Mouse (Mus musculus) heart, adult 2 months (tissue): ENCODE results near the gene Gpr152. TPM values are rescaled to one million over a fixed set of nuclear protein-coding genes. Genes with fewer than 3 reads are reported as not detected.

ENCODE experiments used
- DNase-seq, 2 experiments: peaks; one replicate each; pipeline ENCODE4 v3.0.0; 2021
- H3K27ac ChIP-seq: fragments of 200-600 bp; 2 replicates; pipeline ENCODE4 v1.8.1; 2022
- H3K27me3 ChIP-seq: fragments of 200-500 bp; 2 replicates; pipeline ENCODE4 v1.6.1; 2012; ENCODE audit warnings: mild to moderate bottlenecking, low read length, inconsistent platforms, mixed read lengths; ENCODE audit not compliant: control insufficient read depth, insufficient read depth
- H3K36me3 ChIP-seq: fragments of 200-500 bp; 2 replicates; pipeline ENCODE4 v1.6.1; 2012; ENCODE audit warnings: low read length, inconsistent platforms; ENCODE audit not compliant: control insufficient read depth, insufficient read depth
- H3K4me1 ChIP-seq: fragments of 200-500 bp; 2 replicates; pipeline ENCODE4 v1.6.1; 2011; ENCODE audit warnings: low read length; ENCODE audit not compliant: control insufficient read depth, insufficient read depth
- H3K4me3 ChIP-seq: fragments of 200-600 bp; 2 replicates; pipeline ENCODE4 v1.8.1; 2022
- H3K79me2 ChIP-seq: fragments of 200-500 bp; replicated peaks from 2 replicates; pipeline ENCODE4 v1.6.1; 2012; ENCODE audit warnings: mild to moderate bottlenecking, inconsistent platforms, low read length, moderate library complexity, mixed read lengths; ENCODE audit not compliant: control insufficient read depth, insufficient read depth
- H3K9ac ChIP-seq: fragments of 200-500 bp; 2 replicates; pipeline ENCODE4 v1.6.1; 2012; ENCODE audit warnings: low read depth, mild to moderate bottlenecking, control low read depth, inconsistent platforms, low read length, mixed read lengths
- CTCF ChIP-seq: fragments of 200-600 bp; IDR thresholded peaks from 2 replicates; pipeline ENCODE4 v1.8.1; 2022; ENCODE audit warnings: antibody characterized with exemption, mild to moderate bottlenecking, moderate library complexity
- EP300 ChIP-seq: fragments of 200-500 bp; IDR thresholded peaks from 2 replicates; pipeline ENCODE4 v1.6.1; 2011; ENCODE audit warnings: low read depth, low read length, control low read depth; ENCODE audit not compliant: insufficient read depth
- POLR2A ChIP-seq: fragments of 200-500 bp; IDR thresholded peaks from 2 replicates; pipeline ENCODE4 v1.6.1; 2011; ENCODE audit warnings: mild to moderate bottlenecking, low read depth, low read length, control low read depth; ENCODE audit not compliant: insufficient read depth
- WGBS: fragments of 180-500 bp; shearing (Covaris S2); methylation state at CpG from one replicate; pipeline ENCODE4 v1.1.7; 2018; 5-methylcytosine and 5-hydroxymethylcytosine counted together
- intact Hi-C: fragments of 180-260 bp; cut with DNase I; formaldehyde crosslinking; loops from one replicate; pipeline ENCODE4 v1.15.1; 2025
- long read RNA-seq: library from polyadenylated mRNA; stranded (forward); transcript quantifications from one replicate; pipeline ENCODE4 v2.0.0, GENCODE M21; 2021
- polyA plus RNA-seq: library from polyadenylated mRNA; depleted of rRNA; stranded (reverse); fragments of >200 nt; gene quantifications from 2 replicates; pipeline ENCODE4 v1.2.3, GENCODE M21; 2012; rRNA removed
- total RNA-seq, 2 experiments: library from RNA; stranded (reverse); gene quantifications; 2 replicates each; pipeline ENCODE4 v1.2.3; 2021

Gpr152 gene
- total RNA-seq (under 1 TPM in 1 of 2 experiments, not detected in 1; 0.05 TPM), polyA plus RNA-seq (0.12 TPM in 2 replicates)
- long read RNA-seq: 0 reads

GRCm38 (mm10) chr19:4139446-4139845, at the start of gene Gpr152:
Gene Gpr152, plus strand, starts transcription at chr19:4139787.
- Histone ChIP-seq H3K36me3 (no peaks in the 10 kb centered on the region), H3K4me1 (no peaks in the 10 kb centered on the region), H3K27me3 (no peaks in the 10 kb centered on the region), H3K4me3 (no peak within 1 kb of the TSS), H3K9ac (no peak within 1 kb of the TSS), H3K27ac (no peak within 1 kb of the TSS), H3K79me2 (no peaks in the 10 kb centered on the region)
- intact Hi-C loops: no loop called here
- DNase-seq: no peak
- TF ChIP-seq POLR2A (no peak), EP300 (no peak), CTCF (no peak)
- WGBS: 84% methylated on average over 2 of the region's 2 CpGs

- no peak overlapping the region for H3K27ac ChIP-seq
- intact Hi-C loops: no loop called here
- no peak overlapping the region for H3K4me3 ChIP-seq
- no peaks in the 10 kb centered on the region for H3K79me2 ChIP-seq
- DNase-seq: no peak
- no peaks in the 10 kb centered on the region for H3K36me3 ChIP-seq
- no peaks in the 10 kb centered on the region for H3K4me1 ChIP-seq
- H3K9ac ChIP-seq: no peak overlapping the region
- TF ChIP-seq POLR2A: no peak
- no peak for TF ChIP-seq CTCF
- no peak for TF ChIP-seq EP300
- H3K27me3 ChIP-seq: no peaks in the 10 kb centered on the region
- WGBS: 90% methylated on average over 3 of the region's 3 CpGs
These were observed 49.1 kb upstream of the Gpr152 start for GRCm38 (mm10) chr19:4090446-4090845.

GRCm38 (mm10) chr19:4091383-4091782, 48.2 kb upstream of the Gpr152 start:
- Histone ChIP-seq H3K4me1 (no peaks in the 10 kb centered on the region; the same call in 1 of the 2 replicates), H3K79me2 (no peaks in the 10 kb centered on the region), H3K4me3 (no peak overlapping the region), H3K27me3 (no peaks in the 10 kb centered on the region), H3K27ac (no peak overlapping the region), H3K36me3 (no peaks in the 10 kb centered on the region), H3K9ac (no peak overlapping the region)
- DNase-seq: no peak
- WGBS: 57% methylated on average over 2 of the region's 2 CpGs
- intact Hi-C loops: no loop called here
- TF ChIP-seq POLR2A (no peak), EP300 (no peak)

GRCm38 (mm10) chr19:4092750-4093149, 46.8 kb upstream of the Gpr152 start:
- Histone ChIP-seq H3K27ac (no peak overlapping the region), H3K27me3 (no peaks in the 10 kb centered on the region), H3K4me3 (no peak overlapping the region), H3K9ac (no peak overlapping the region), H3K79me2 (no peaks in the 10 kb centered on the region), H3K4me1 (peaks cover 2% of the 10 kb centered on the region; the same call in 1 of the 2 replicates), H3K36me3 (no peaks in the 10 kb centered on the region)
- WGBS: 87% methylated on average over 3 of the region's 3 CpGs
- no peak for TF ChIP-seq CTCF
- no peak for TF ChIP-seq POLR2A
- TF ChIP-seq EP300: no peak
- intact Hi-C loops: no loop called here
- DNase-seq: no peak

GRCm38 (mm10) chr19:4093772-4094171, 45.8 kb upstream of the Gpr152 start:
- H3K79me2 ChIP-seq: no peaks in the 10 kb centered on the region
- no peaks in the 10 kb centered on the region for H3K36me3 ChIP-seq
- no peak overlapping the region for H3K9ac ChIP-seq
- DNase-seq: no peak
- 68% methylated on average over 7 of the region's 7 CpGs for WGBS
- TF ChIP-seq EP300: no peak
- no peak for TF ChIP-seq CTCF
- TF ChIP-seq POLR2A: no peak
- peaks cover 5% of the 10 kb centered on the region; the same call in 1 of the 2 replicates for H3K4me1 ChIP-seq
- H3K27ac ChIP-seq: no peak overlapping the region
- intact Hi-C loops: no loop called here
- no peaks in the 10 kb centered on the region for H3K27me3 ChIP-seq
- no peak overlapping the region for H3K4me3 ChIP-seq

- intact Hi-C loops: no loop called here
- Histone ChIP-seq H3K27ac (no peak overlapping the region), H3K4me1 (peaks cover 5% of the 10 kb centered on the region), H3K36me3 (no peaks in the 10 kb centered on the region), H3K79me2 (no peaks in the 10 kb centered on the region), H3K27me3 (no peaks in the 10 kb centered on the region), H3K4me3 (no peak overlapping the region), H3K9ac (no peak overlapping the region)
- DNase-seq: no peak
- WGBS: 60% methylated on average over 3 of the region's 3 CpGs
- TF ChIP-seq POLR2A (no peak), EP300 (no peak), CTCF (no peak)
These were observed 45.2 kb upstream of the Gpr152 start for GRCm38 (mm10) chr19:4094348-4094747.
